Mouse (Mus musculus) frontal cortex, adult (tissue): ENCODE measurements at regions not wholly inside any gene's neighbourhood (a gene's known extent, or its start where the extent isn't known, plus 50 kb on each side); places are given as distances from the start of the nearest gene placed in this dataset.

Source experiments
- ATAC-seq: cut with Nextera tagmentation; 2 replicates; pipeline ENCODE4 v1.9.2; 2017; ENCODE audit warnings: mild to moderate bottlenecking, moderate library complexity, mixed read lengths; ENCODE audit not compliant: low TSS enrichment

- ATAC-seq, result peak; percentile 96
Observed at GRCm38 (mm10) chr5:74943737-74944403, 100.7 kb downstream of the Chic2 start.

- no peak for ATAC-seq
Observed at GRCm38 (mm10) chr5:74941426-74941825, 103.1 kb downstream of the Chic2 start.

- no peak for ATAC-seq
Observed at GRCm38 (mm10) chr5:74937416-74937940, 107.1 kb downstream of the Chic2 start.

GRCm38 (mm10) chr5:74936087-74936486 is 108.5 kb downstream of the Chic2 start:
- no peak for ATAC-seq

GRCm38 (mm10) chr5:74935676-74936075 is 108.9 kb downstream of the Chic2 start:
- ATAC-seq, result peak; percentile 76; the same call in 1 of the 2 replicates

GRCm38 (mm10) chr5:74933276-74933675 is 111.3 kb downstream of the Chic2 start:
- ATAC-seq, result no peak

GRCm38 (mm10) chr5:74932206-74932605 is 112.4 kb downstream of the Chic2 start:
- ATAC-seq, result no peak

GRCm38 (mm10) chr5:74931765-74932164 is 112.8 kb downstream of the Chic2 start:
- ATAC-seq, result no peak

- ATAC-seq, result no peak
Observed at GRCm38 (mm10) chr5:74927543-74927942, 117.0 kb downstream of the Chic2 start.

GRCm38 (mm10) chr5:74925769-74926168 is 118.8 kb downstream of the Chic2 start:
- ATAC-seq, result no peak

- no peak for ATAC-seq
Observed at GRCm38 (mm10) chr5:74924031-74924533, 120.5 kb downstream of the Chic2 start.

GRCm38 (mm10) chr5:74923337-74923736 is 121.2 kb downstream of the Chic2 start:
- no peak for ATAC-seq

GRCm38 (mm10) chr5:74922881-74923280 is 121.7 kb downstream of the Chic2 start:
- ATAC-seq, result no peak

- ATAC-seq, result no peak
Observed at GRCm38 (mm10) chr5:74920939-74921338, 123.6 kb downstream of the Chic2 start.

GRCm38 (mm10) chr5:74920490-74920889 is 124.1 kb downstream of the Chic2 start:
- ATAC-seq, result no peak

- ATAC-seq, result no peak
Observed at GRCm38 (mm10) chr5:74905504-74906061, 139.0 kb downstream of the Chic2 start.

- ATAC-seq, result no peak
Observed at GRCm38 (mm10) chr5:74904927-74905503, 139.6 kb downstream of the Chic2 start.

- ATAC-seq, result no peak
Observed at GRCm38 (mm10) chr5:74904327-74904726, 140.2 kb downstream of the Chic2 start.

- ATAC-seq, result no peak
Observed at GRCm38 (mm10) chr5:74903711-74904110, 140.9 kb downstream of the Chic2 start.

GRCm38 (mm10) chr5:74897133-74897532 is 147.4 kb downstream of the Chic2 start:
- no peak for ATAC-seq

- ATAC-seq, result no peak
Observed at GRCm38 (mm10) chr5:74893276-74893675, 151.3 kb downstream of the Chic2 start.

GRCm38 (mm10) chr5:74891541-74891940 is 153.0 kb downstream of the Chic2 start:
- ATAC-seq, result no peak

- no peak for ATAC-seq
Observed at GRCm38 (mm10) chr5:74888934-74889333, 155.6 kb downstream of the Chic2 start.
